ENCODE assay signal across 21 mouse cellular contexts in genomic region chr15:84293590-84293989, GRCm38 (mm10). TPM values are rescaled to one million over a fixed set of nuclear protein-coding genes. Genes with fewer than 3 reads are reported as not detected.
DNase-seq lines count a peak whose midpoint lies in the region; ATAC-seq and TF ChIP-seq lines count a peak whose summit lies in the region.
"Had no signal": no experiment of that assay in that cellular context is flagged by ENCODE, and none has a peak within 500 bp of the region (broad histone marks: within the 10 kb centered on the region; RNA-seq: fewer than 3 reads in every experiment).

No protein-coding gene starts in this region.

- TF ChIP-seq EP300 in CH12.LX (IDR thresholded peaks at IDR 0.05; ENCODE audit: low read length): peak; percentile 67

- peaks cover 4% of the 10 kb centered on the region for H3K27me3 ChIP-seq in CH12.LX (replicated peaks)
- H3K27me3 ChIP-seq: embryonic facial prominence, embryonic 12.5 days; forebrain, embryonic 13.5 days had no signal

- no peaks in the 10 kb centered on the region for H3K79me2 ChIP-seq in CH12.LX (replicated peaks; ENCODE audit: control insufficient read depth, extremely low read depth, insufficient read depth, poor library complexity, severe bottlenecking)

- DNase-seq in CH12.LX (ENCODE audit: extremely low read depth): no peak
- DNase-seq in kidney, adult 18-20 months: no peak
- DNase-seq in spleen, postnatal 36 days (ENCODE audit: low spot score in 2 of 2): no peak
- no peak for DNase-seq in ovary, postnatal 36 days (ENCODE audit: low spot score)
- DNase-seq: adrenal gland, postnatal 14 days; cerebellum, adult 11-12 months; cerebellum, adult 9-10 months; embryo, embryonic 11 days; gastrocnemius, postnatal 36 days; heart, adult 18-20 months; heart, postnatal 10 days; heart, postnatal 4 days; kidney, adult 11 months had no signal

- no peak overlapping the region for H3K9ac ChIP-seq in CH12.LX (ENCODE audit: insufficient read depth, low read depth)
- H3K9ac ChIP-seq: embryonic facial prominence, embryonic 12.5 days; forebrain, embryonic 13.5 days had no signal

- H3K4me3 ChIP-seq in CH12.LX (replicated peaks in 1 of 3; ENCODE audit: low read depth in 2 of 3, low read length in 2 of 3, poor library complexity in 1 of 3): no peak overlapping the region
- H3K4me3 ChIP-seq: embryonic facial prominence, embryonic 12.5 days; forebrain, embryonic 13.5 days; heart, embryonic 10.5 days had no signal

- H3K36me3 ChIP-seq in CH12.LX (replicated peaks in 1 of 2; ENCODE audit: control insufficient read depth in 1 of 2, insufficient read depth in 1 of 2, low read length in 1 of 2): no peaks in the 10 kb centered on the region
- H3K36me3 ChIP-seq: embryonic facial prominence, embryonic 12.5 days; G1E had no signal

- no peak; the same call in 1 of the 2 replicates for TF ChIP-seq RAD21 in CH12.LX (IDR thresholded peaks at IDR 0.05; ENCODE audit: low read depth, low read length)

- H3K4me1 ChIP-seq in CH12.LX (ENCODE audit: control insufficient read depth in 1 of 2, insufficient read depth in 2 of 2): peaks cover 32 to 60% of the 10 kb centered on the region in 2 experiments

- in situ Hi-C loops in CH12.LX (cut with MboI; ENCODE audit: low pct_ligation_motif_present, low pct_unique_long_range_greater_than_20kb, low sequenced_read_pairs): no loop called here

- peak; percentile 60 for ATAC-seq in common myeloid progenitor, adult 5-6 weeks (replicated peaks; ENCODE audit: low read depth, poor library complexity, severe bottlenecking)
- peak; percentile 71 for ATAC-seq in granulocyte monocyte progenitor cell, adult 5-6 weeks (replicated peaks; ENCODE audit: poor library complexity, severe bottlenecking)
- peak; percentile 53; the same call in 1 of the 2 replicates for ATAC-seq in neutrophil, adult 5-6 weeks (ENCODE audit: extremely low read depth, insufficient number of reproducible peaks, low FRiP score, poor library complexity, severe bottlenecking)

- no peaks in the 10 kb centered on the region for H3K9me3 ChIP-seq in CH12.LX (replicated peaks; ENCODE audit: low read length)
- H3K9me3 ChIP-seq: embryonic facial prominence, embryonic 12.5 days; forebrain, embryonic 13.5 days; heart, embryonic 10.5 days had no signal

- no peak for TF ChIP-seq POLR2A in CH12.LX (IDR thresholded peaks at IDR 0.05; ENCODE audit: low read depth, low read length)

- no peak for TF ChIP-seq CTCF in CH12.LX (conservative IDR thresholded peaks at IDR 0.05 in 1 of 2, IDR thresholded peaks at IDR 0.05 in 1 of 2; ENCODE audit: low read depth in 2 of 2, low read length in 2 of 2)

- dilution Hi-C loops in CH12.LX (cut with MboI; ENCODE audit: extremely low pct_ligation_motif_present, extremely low pct_unique_long_range_greater_than_20kb, low sequenced_read_pairs): no loop called here

- peak overlapping the region; percentile 64; the same call in 1 of the 2 replicates for H3K4me2 ChIP-seq in CH12.LX (ENCODE audit: insufficient read depth, low read depth, poor library complexity, severe bottlenecking)
- H3K4me2 ChIP-seq: embryonic facial prominence, embryonic 12.5 days; forebrain, embryonic 13.5 days had no signal

- H3K27ac ChIP-seq in CH12.LX (ENCODE audit: insufficient read depth, low read depth): no peak overlapping the region
- H3K27ac ChIP-seq: embryonic facial prominence, embryonic 12.5 days; forebrain, embryonic 13.5 days; heart, embryonic 10.5 days; hindbrain, postnatal 0 days had no signal

TF ChIP-seq in CH12.LX, 34 proteins besides CTCF, POLR2A, EP300 and RAD21:
- TF ChIP-seq USF1 (IDR thresholded peaks at IDR 0.05; ENCODE audit: low read depth, low read length) (no peak), MAFK (IDR thresholded peaks at IDR 0.05; ENCODE audit: insufficient replicate concordance, low read length) (0 out of 2 replicates have a peak, but pooled peaks have one; percentile 32), UBTF (IDR thresholded peaks at IDR 0.05; ENCODE audit: low read depth, low read length) (peak; percentile 64; the same call in 1 of the 2 replicates), BHLHE40 (IDR thresholded peaks at IDR 0.05; ENCODE audit: low read depth, low read length) (peak; percentile 96), ZNF384 (IDR thresholded peaks at IDR 0.05; ENCODE audit: low read depth, low read length) (no peak), TBP (conservative IDR thresholded peaks at IDR 0.05; ENCODE audit: low read depth, low read length) (no peak), NRF1 (IDR thresholded peaks at IDR 0.05; ENCODE audit: low read depth, low read length) (0 out of 2 replicates have a peak, but pooled peaks have one; percentile 7), MEF2A (IDR thresholded peaks at IDR 0.05; ENCODE audit: borderline replicate concordance, low read depth, low read length) (peak; percentile 58; the same call in 1 of the 2 replicates), MXI1 (IDR thresholded peaks at IDR 0.05; ENCODE audit: low read depth, low read length) (no peak), IRF4 (IDR thresholded peaks at IDR 0.05; ENCODE audit: low read depth, low read length) (peak; percentile 58; the same call in 1 of the 2 replicates), ETS1 (conservative IDR thresholded peaks at IDR 0.05; ENCODE audit: low read depth, low read length) (peak; percentile 83), MYC (IDR thresholded peaks at IDR 0.05; ENCODE audit: low read depth, low read length) (0 out of 2 replicates have a peak, but pooled peaks have one; percentile 26), TCF12 (IDR thresholded peaks at IDR 0.05; ENCODE audit: low read depth, low read length) (peak; percentile 66; the same call in 1 of the 2 replicates), CHD2 (IDR thresholded peaks at IDR 0.05; ENCODE audit: low read length) (0 out of 2 replicates have a peak, but pooled peaks have one; percentile 45)

RNA-seq across cellular contexts. Expression of gene Parvg, which starts 30.2 kb away (rescaled TPM):
- total RNA-seq in CH12.LX (2012; rRNA removed) (71.0 and 93.7 TPM in 2 replicates), CH12.LX (2014; rRNA removed) (96.0 and 98.3 TPM in 2 replicates)
- 131 and 140 TPM in 2 replicates for polyA plus RNA-seq in CH12.LX (2012; ENCODE audit: insufficient read length, low read depth)
- 172 and 201 TPM in 2 replicates for total RNA-seq in common myeloid progenitor, adult 5-6 weeks (2017)
- total RNA-seq in granulocyte monocyte progenitor cell, adult 5-6 weeks (2014; fragmentation: Nextera tagmentation): 154 and 178 TPM in 2 replicates
- 215 and 279 TPM in 2 replicates for total RNA-seq in granulocyte monocyte progenitor cell, adult 5-6 weeks (2017)
- 98.6 and 118 TPM in 2 replicates for total RNA-seq in neutrophil, adult 5-6 weeks (2017)
- total RNA-seq: G1E had no signal
